Mouse (Mus musculus) cerebellum, adult 9-10 months (tissue): ENCODE measurements at regions not wholly inside any gene's neighbourhood (a gene's known extent, or its start where the extent isn't known, plus 50 kb on each side); places are given as distances from the start of the nearest gene placed in this dataset.

ENCODE experiments used
- DNase-seq: peaks from one replicate; pipeline ENCODE4 v3.0.0; 2022

- DNase-seq: no peak
These were observed 167.3 kb upstream of the Lrig3 start for GRCm38 (mm10) chr10:125798678-125799077.

- DNase-seq: no peak
These were observed 165.3 kb upstream of the Lrig3 start for GRCm38 (mm10) chr10:125800572-125801114.

GRCm38 (mm10) chr10:125801450-125801849 is 164.5 kb upstream of the Lrig3 start:
- no peak for DNase-seq

- no peak for DNase-seq
These were observed 162.9 kb upstream of the Lrig3 start for GRCm38 (mm10) chr10:125802923-125803583.

GRCm38 (mm10) chr10:125809763-125810361 is 156.1 kb upstream of the Lrig3 start:
- DNase-seq: no peak

GRCm38 (mm10) chr10:125810590-125810989 is 155.4 kb upstream of the Lrig3 start:
- DNase-seq: no peak

- no peak for DNase-seq
These were observed 151.6 kb upstream of the Lrig3 start for GRCm38 (mm10) chr10:125814191-125814887.

GRCm38 (mm10) chr10:125832134-125832533 is 133.8 kb upstream of the Lrig3 start:
- no peak for DNase-seq

- no peak for DNase-seq
These were observed 133.2 kb upstream of the Lrig3 start for GRCm38 (mm10) chr10:125832764-125833163.

- no peak for DNase-seq
These were observed 132.0 kb upstream of the Lrig3 start for GRCm38 (mm10) chr10:125833989-125834388.

- no peak for DNase-seq
These were observed 127.0 kb upstream of the Lrig3 start for GRCm38 (mm10) chr10:125838982-125839381.

- no peak for DNase-seq
These were observed 126.3 kb upstream of the Lrig3 start for GRCm38 (mm10) chr10:125839621-125840141.

- no peak for DNase-seq
These were observed 125.6 kb upstream of the Lrig3 start for GRCm38 (mm10) chr10:125840388-125840787.

- no peak for DNase-seq
These were observed 121.6 kb upstream of the Lrig3 start for GRCm38 (mm10) chr10:125844336-125844865.

- DNase-seq: no peak
These were observed 120.9 kb upstream of the Lrig3 start for GRCm38 (mm10) chr10:125845014-125845514.

GRCm38 (mm10) chr10:125850370-125850769 is 115.6 kb upstream of the Lrig3 start:
- no peak for DNase-seq

- DNase-seq: no peak
These were observed 104.2 kb upstream of the Lrig3 start for GRCm38 (mm10) chr10:125861734-125862133.

GRCm38 (mm10) chr10:125866346-125866745 is 99.6 kb upstream of the Lrig3 start:
- no peak for DNase-seq

- DNase-seq: no peak
These were observed 81.4 kb upstream of the Lrig3 start for GRCm38 (mm10) chr10:125884563-125884962.

GRCm38 (mm10) chr10:125885796-125886195 is 80.2 kb upstream of the Lrig3 start:
- no peak for DNase-seq

GRCm38 (mm10) chr10:125892122-125892521 is 73.8 kb upstream of the Lrig3 start:
- no peak for DNase-seq

GRCm38 (mm10) chr10:125895744-125896482 is 70.1 kb upstream of the Lrig3 start:
- DNase-seq: no peak
